Mouse (Mus musculus): ENCODE data around the gene Polh.
A peak's percentile ranks its signal among the peaks of the same experiment; 100 is the strongest.

The Polh gene

GRCm38 (mm10) chr17:46202421-46203071, at the start of gene Polh, which contains the start of gene Xpo5:
Gene Polh, minus strand, starts transcription at chr17:46202645.
Gene Xpo5, plus strand, starts transcription at chr17:46202782.
- DNase-seq, result peak; percentile 96

DNA sequence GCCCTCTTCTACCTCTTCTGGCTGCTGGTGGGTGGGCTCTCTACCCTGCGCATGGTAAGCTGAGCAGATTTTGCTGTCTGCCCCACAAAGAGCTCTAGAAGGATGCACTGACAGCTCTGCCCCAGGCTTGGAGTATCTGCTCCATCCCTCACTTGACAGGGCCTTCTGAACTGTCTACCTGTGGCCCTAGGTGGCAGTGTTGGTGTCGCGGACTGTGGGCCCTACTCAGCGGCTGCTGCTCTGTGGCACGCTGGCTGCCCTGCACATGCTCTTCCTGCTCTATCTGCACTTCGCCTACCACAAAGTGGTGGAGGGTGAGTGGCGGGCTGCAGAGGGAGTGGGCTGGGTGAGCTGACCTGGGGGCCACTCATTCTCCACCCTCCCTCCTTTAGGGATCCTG, 48.7 kb upstream of the Polh start:
- no peak for DNase-seq

DNA sequence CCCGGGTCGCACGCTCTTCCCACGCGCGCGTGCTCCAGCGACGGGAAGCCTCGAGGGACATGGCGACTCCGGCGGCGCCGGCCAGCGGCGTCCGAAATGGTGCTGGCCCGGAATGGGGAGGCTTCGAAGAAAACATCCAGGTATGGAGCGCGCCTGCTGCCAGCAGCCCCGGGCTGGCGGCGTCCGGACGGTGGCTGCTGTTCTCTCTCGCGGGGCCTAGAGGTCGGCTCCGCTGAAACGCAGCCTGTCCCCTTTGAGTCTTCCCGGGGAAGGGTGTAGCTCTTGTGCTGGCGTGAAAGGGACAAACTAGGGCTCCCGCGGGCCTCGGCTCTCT, 45.7 kb upstream of the Polh start:
- DNase-seq, result no peak

- DNase-seq, result peak; percentile 97
These were observed 45.2 kb upstream of the Polh start, which contains the start of the genes Polr1c and Yipf3 for GRCm38 (mm10) chr17:46247512-46248188. Gene Polr1c, minus strand, starts transcription at chr17:46248054. Gene Yipf3, plus strand, starts transcription at chr17:46248080.

DNA sequence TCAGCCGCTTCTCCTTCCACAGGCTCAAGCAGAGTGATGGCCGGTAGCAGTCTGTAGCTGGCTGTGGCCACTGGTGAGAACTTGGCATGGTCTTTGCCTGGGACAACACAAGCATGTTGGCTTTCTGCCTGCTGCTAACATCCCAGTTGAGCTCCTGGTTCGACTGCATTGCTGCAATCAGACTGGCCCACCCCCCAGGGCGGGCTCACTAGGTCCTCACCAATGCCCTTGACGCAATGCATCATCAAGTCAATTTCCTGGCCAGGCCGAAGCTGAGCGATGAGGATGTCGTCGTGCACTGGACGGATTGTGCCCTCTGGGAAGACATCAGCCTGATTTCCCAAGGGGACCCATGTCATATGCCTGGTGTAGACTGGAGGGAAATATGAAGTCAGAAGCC, 42.1 kb upstream of the Polh start:
- DNase-seq, result peak; percentile 14

DNA sequence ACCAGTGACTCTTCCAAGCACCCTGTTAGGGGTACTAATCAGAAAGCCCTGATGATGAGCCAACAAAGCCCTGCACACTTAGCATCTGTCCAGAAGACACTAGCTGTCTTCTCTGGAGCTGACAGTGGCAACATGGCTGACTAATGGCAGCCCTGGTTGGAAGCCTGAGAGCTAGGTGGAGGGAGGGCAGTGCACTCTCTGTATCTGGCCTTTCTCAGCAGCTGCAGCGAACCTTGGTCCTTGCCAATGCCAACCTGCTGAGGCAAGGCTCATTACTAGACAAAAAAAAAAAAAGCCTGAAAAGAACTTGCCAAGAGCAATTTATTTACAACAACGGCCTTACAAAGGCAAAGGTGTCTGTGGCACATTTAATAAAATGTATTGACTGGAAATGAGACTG, 41.2 kb upstream of the Polh start:
- peak; percentile 35 for DNase-seq

- peak; percentile 34 for DNase-seq
These were observed 40.5 kb upstream of the Polh start for GRCm38 (mm10) chr17:46242993-46243392.

GRCm38 (mm10) chr17:46242274-46242673, 39.8 kb upstream of the Polh start:
- no peak for DNase-seq

GRCm38 (mm10) chr17:46241471-46241870, 39.0 kb upstream of the Polh start:
- DNase-seq, result no peak

DNA sequence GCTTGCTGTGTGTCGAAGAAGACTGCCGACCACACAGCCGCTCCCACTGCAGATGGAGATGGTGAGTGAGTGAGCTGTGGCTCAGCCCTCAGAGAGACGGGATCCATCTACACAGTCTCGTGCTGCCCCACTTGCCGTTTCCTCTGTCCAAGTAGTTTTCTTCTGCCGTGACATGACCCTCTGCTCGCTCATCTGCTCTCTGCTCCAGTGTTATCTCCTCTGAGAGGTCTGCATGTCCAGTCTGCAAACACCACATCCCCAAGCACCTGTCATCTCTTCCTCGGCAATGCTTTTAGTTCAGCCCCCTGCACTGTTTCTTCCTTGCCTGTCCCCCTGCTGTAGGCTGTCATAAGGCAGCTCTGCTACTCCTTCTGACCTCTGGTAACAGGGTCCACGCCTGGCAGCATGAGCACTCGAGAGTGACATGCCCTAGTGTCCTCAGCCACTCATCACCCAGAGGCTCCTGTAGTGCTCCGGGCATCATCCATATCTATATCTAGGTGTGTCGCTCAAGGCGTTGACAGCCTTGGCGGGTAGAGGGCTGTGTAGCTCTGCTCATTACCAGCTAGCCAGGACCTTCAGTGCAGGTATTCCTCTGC, 37.2 kb upstream of the Polh start:
- no peak for DNase-seq

- no peak for DNase-seq
These were observed 35.0 kb upstream of the Polh start for GRCm38 (mm10) chr17:46237480-46237879.

DNA sequence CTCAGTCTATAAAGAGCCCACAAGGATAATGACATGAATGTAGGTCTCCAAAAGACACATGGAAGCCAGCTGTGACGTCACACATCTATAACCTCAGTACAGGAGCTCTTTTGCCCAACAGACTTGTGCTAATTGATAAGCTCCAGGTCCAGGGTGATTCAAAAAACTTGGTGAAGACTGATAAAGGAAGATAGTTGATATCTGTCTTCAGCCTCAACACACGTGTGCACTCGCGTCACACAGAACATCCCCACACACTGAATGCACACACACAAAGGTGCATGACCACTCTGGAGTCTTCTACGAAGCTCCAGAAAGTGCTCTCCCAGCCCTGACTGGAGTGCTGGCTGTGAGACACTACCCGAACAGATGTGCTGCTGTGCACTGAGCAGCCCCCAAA, 34.6 kb upstream of the Polh start:
- DNase-seq, result no peak

DNA sequence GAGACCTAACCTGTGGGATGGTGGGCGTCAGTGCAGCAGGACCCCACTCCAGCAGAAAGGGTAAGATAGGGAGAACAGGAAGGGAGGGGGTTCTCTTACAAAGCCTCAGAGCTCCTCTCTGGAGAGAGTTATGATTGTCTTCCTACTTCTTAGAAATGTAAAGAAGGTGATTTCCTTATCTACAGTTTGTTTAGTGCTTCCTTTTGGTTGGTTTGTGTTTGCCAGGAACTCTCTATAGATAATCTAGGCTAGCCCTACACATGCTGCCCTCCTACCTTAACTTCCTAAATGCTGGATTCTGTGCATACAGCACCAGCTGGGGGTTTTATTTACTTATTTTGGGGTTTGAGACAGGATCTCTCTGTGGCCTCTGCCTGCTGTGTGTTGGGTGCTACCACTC, 33.6 kb upstream of the Polh start:
- DNase-seq, result no peak

DNA sequence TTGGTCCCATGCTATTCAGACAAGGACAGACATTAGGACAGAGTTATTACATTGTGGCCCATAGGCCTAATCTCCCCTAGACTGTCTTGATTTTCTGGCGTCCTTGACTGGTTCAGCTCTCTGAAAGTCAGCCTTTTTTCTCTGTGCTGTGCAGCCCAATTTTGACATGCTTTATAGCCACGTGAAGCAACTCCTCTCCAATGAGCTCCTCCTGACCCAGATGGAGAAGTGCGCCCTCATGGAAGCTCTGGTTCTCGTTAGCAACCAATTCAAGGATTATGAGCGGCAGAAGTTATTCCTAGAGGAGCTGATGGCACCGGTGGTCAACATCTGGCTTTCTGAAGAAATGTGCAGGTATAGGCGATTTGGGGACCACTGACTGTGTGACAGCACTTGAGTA, 25.1 kb upstream of the Polh start:
- no peak for DNase-seq

GRCm38 (mm10) chr17:46221601-46222000, 19.2 kb upstream of the Polh start:
- DNase-seq, result no peak

DNA sequence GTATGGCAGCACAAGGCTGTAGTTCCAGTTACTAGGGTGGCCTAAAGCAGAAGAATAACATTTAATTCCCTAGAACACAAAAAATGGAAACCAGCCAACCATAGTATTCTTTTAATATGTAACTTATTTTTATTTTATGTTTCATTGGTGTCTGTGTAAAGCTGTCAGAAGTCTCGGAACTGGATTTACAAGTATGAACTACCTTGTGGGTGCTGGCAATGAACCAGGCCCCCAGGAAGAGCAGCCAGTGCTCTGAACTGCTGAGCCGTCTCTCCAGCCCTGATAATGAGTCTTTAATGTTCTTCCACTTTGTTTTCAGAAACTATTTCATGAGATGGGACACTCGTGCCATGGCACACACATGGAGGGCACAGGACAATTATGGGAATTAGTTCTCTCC, 8.1 kb upstream of the Polh start:
- DNase-seq, result peak; percentile 68

DNA sequence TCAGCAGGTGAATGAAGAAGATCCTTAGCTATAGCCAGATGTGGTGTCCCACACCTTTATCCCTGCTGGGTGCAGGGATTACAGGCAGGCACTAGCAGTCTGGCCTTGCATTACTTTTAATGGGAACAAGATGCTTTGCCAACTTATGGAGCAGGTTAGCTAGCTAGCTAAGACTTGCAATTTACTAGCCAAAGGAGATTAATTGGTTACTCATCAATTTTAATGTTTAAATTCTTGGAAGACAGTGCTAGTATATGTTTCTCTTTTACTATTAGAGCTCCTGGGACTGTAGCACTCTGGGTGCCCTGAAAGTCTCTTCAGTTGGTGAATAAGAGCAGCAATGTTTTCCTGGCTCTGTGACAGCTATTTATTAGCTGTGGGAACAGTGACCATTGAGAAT, 4.2 kb upstream of the Polh start:
- peak; percentile 23 for DNase-seq

DNA sequence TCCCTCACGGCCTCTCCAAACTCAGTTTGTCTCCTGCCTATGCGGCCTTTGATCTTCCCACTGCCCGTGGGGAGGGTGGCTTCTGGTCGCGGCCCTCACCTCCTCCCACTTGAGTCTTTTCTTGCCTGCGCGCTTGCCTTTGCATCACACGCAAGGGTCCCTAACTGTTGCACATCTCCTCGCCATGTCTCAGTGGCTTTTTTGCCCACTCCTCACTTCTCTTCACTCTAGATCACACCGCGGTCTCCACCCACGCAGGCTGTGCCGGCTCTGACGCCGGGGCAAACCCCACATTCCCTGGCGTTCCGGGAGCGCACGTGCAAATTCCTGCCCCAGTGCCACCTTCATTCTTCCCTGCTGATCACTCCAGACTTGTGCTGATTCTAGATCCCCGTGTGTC, 633 bp upstream of the Polh start:
- DNase-seq, result peak; percentile 41

- no peak for DNase-seq
These were observed 1.3 kb downstream of the Polh start for GRCm38 (mm10) chr17:46201151-46201550.

DNA sequence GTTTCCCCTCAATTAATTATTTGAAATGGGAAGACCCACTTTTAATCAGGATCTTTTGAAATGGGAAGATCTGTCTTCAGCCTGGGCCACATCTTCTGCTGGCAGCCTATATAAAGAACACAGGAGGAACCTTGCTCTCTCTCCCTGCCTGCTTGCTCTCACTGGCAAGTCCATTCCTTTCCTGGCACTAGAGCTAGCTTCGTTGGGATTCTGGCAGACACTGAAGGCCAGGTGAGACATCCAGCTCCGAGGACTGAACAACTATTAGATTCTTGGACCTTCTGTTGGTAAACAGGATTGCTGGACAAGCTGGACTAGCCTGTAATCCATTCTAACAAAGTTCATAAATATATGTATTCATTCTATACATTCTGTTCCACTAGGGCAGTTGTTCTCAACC, 13.6 kb downstream of the Polh start:
- no peak for DNase-seq

DNA sequence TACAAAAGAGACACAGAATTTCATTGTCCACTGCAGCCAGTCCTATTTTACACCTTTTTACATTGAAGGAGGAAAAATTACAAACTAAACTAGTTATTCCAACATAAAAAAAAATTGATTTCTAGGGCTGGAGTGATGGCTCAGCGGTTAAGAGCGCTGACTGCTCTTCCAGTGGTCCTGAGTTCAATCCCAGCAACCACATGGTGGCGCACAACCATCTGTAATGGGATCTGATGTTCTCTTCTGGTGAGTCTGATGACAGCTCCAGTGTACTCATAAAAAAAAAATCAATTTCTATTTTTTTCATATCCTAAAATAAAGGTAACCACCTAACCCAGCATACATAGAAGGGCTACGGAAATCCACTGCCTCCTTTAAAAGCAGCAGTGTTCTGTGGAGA, 20.2 kb downstream of the Polh start:
- DNase-seq, result no peak

- peak; percentile 40 for DNase-seq
These were observed 31.9 kb downstream of the Polh start for GRCm38 (mm10) chr17:46170538-46170937.

- DNase-seq, result no peak
These were observed 33.7 kb downstream of the Polh start for GRCm38 (mm10) chr17:46168768-46169167.

DNA sequence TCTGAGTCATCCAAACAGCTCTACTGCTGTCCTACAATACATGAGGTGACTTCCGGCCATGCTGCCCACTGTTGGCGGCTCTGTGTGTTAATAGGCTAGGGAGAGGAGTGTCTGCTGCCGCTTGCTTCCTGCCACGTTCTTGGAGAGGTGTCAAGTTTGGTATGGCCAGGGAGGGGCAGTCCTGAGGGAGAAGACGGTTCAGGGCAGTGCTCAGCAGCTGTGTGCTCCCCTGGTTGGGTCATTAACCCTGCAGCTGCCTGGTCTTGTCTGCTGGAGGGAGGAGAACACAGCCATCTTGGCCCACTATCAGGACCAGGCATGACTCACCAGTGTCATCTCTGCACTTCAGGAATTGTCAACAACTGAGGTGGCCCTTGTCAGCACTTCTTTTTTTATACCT, 34.1 kb downstream of the Polh start:
- DNase-seq, result no peak
